Mouse (Mus musculus): Measurements from ENCODE around the gene Sipa1l1.

GRCm38 (mm10) chr12:82251328-82251727 lies 82.2 kb downstream of the Sipa1l1 start:
- TF ChIP-seq CTCF (IDR thresholded peaks at IDR 0.05; ENCODE audit: insufficient read depth, low read depth, low read length) (no peak), POLR2A (IDR thresholded peaks at IDR 0.05; ENCODE audit: insufficient read depth, low read depth, low read length) (no peak)
